Mouse (Mus musculus) kidney, adult 11 months (tissue): ENCODE measurements around the gene Asphd1.

ENCODE experiments used
- DNase-seq: peaks from one replicate; pipeline ENCODE4 v3.0.0; 2022

Gene Asphd1

DNA sequence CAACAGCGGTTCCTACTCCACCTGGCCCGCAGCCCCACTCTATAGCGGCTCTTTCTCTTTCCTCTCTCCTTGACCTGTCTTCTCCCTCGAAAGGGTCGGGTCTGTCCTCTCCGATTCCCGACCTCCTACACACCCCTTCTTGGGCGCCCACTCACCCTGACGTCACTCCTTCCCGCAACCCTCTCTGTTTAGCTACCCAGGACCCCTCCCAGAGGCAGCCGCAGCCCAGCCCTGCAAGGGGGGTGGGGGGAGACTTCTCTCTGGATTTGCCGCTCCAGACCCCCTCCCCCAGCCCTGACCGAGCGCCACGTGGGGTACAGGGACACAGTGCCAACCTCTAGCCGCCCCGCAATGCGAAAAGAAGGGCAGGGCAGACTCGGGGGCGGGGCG lies at the start of gene Asphd1:
Gene Asphd1 (minus strand): TSS at position 180 of the 390 bp plus-strand sequence.
- DNase-seq = no peak

DNA sequence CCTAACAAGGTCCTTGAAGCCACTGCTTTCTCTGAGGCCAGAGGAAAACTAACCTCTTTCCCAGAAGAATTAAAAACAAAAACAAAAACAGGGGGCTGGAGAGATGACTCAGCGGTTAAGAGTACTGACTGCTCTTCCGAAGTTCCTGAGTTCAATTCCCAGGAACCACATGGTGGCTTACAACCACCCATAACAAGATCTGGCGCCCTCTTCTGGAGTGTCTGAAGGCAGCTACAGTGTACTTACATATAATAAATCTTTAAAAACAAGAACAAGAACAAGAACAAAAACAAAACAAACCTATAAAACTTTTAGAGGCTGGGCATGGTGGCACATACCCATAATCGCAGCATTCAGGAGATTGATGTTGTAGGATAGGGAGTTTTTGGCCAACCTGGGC lies 47.1 kb upstream of the Asphd1 start:
- DNase-seq = no peak

DNA sequence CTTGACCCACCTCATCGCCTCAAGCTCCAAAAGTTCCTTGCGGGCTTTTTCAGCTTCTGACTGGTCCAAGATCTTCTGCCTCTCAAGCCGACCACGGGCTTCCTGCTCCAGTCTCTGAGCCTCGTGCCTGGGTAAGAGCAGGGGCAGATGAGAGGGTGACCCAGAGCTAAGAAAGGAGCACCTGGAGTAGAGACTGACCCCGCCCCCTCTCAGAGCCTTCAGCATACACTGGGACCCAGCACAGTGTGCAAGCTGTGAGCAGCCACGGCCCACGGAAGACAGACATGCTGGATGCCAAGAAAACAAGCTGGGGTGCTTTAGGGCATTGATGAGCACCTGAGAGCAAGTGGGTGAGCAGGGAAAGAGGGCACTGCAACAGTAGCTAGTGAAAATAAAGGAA lies 39.4 kb upstream of the Asphd1 start:
- no peak for DNase-seq

DNA sequence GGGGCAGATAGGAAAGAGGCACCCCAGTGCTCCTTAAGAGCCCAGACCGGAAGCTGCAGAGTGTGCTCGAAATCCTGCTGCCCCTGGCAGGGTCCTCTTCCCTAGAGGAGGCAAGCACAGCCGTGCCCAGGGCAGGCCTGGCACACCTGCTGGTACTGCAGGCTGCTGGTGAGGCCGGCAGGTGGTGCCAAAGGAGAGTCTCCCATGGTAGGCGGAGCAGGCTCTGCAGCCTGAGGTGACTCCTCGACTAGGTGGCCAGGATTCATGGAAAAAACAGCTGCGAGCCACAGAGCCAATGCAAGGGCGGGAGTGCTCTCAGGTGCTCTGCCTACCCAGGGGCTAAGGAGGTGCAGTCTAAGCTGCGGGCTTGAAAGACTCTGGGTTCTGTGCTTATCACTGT lies 36.9 kb upstream of the Asphd1 start:
- peak; percentile 70 for DNase-seq

DNA sequence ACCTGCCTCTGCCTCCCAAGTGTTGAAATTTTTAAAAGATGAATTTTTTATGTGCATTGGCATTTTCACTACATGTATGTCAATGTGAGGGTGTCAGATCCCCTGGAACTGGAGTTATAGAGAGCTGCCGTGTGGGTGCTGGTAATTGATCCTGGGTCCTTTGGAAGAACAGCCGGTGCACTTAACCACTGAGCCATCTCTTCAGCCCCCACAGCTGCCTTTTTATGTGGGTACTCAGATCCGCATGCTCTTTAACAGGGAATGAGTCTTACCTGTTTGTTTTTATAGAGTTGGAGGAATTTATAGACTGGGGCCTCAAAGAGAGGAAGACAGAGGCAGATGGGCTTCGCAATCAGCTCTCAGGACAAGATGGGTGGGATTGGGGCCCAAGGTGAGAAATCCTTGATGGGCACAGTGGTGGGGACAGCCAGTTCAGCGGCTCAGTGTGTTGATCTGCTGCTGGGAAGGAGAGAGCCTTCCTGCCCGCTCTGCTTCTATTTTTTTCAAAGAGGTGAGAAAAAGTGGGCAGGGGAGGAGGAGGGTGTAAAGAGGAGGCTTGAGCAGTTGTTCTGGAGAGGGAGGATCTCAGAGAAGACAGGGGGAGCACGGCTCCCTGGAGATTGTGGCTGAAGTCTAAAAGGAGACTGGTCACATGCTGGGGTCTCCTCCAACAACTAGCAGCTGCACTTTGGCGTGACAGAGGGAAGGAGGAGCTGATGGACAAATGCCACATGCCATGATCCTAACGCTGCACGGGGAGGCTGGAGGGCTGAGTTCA lies 35.5 kb upstream of the Asphd1 start:
- DNase-seq = no peak

DNA sequence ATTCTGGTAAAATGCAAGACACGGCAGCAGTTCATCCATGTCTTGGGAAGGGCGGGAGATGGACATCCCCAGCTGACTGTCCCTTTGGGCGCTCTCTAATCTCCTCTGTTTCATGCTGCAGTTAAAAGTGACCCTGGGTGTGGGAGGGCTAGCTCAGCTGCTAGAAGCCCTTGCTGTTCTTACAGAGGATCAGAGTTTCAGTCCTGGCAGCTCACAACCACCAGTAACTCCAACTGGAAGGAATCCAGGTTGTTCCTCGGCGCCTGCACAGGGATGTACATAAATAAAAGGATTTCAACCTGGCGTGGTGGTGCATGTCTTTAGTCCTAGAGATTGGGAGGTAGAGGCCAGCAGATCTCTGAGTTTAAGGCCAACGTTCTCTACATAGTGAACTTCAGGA lies 33.7 kb upstream of the Asphd1 start:
- DNase-seq = no peak

DNA sequence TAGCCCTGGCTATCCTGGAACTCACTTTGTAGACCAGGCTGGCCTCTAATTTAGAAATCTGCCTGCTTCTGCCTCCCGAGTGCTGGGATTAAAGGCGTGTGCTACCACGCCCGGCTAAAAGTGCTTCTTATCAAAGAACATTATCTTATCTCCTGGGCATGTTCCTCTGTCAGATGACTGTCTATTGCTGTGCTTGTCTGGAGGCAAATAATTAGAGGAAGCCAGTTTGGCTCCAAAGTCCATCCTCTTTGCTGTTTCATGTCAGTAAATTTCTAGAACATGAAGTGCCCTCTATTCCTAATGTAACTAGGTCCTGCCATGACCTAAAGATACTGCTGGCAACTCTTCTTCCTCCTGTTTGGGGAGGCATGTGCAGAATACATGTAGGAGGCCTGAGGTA lies 32.7 kb upstream of the Asphd1 start:
- no peak for DNase-seq

DNA sequence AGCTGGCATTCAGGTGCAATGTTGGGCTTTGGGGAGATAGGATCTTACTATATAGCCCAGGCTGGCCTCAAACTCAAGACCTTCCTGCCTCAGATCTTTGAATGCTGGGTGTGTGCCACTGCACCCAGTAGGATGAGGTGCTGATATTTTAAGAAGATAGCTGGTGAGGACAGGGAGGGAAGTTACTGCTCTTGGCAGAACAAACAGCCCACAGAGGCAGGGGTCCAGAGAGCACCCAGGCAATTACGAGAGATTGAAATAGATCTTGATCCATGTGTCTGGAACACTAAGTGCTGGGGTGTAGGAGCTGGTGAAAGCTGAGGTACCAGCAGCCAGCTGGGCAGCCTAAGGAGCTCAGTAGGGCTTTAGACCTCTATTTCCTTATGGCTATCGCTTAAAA lies 32.2 kb upstream of the Asphd1 start:
- DNase-seq = no peak

DNA sequence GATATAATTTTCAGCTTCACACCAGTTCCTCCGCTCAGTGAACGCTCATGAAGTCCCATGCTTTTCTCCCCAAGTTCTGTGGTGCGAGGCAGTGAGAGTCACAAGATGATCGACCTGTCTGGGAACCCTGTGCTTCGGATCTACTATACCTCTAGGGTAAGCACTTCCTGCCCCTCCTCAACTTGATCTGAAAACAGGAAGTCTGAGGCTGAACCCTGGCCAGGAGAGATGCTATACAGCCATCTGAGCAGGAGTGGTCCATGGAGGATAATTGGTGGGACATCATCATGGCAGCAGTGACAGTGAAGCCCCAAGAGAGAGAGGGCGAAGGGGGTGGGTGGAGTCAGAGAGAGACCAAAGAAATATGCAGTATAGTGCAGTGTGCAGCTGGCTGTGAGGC lies 29.5 kb upstream of the Asphd1 start:
- DNase-seq = no peak

DNA sequence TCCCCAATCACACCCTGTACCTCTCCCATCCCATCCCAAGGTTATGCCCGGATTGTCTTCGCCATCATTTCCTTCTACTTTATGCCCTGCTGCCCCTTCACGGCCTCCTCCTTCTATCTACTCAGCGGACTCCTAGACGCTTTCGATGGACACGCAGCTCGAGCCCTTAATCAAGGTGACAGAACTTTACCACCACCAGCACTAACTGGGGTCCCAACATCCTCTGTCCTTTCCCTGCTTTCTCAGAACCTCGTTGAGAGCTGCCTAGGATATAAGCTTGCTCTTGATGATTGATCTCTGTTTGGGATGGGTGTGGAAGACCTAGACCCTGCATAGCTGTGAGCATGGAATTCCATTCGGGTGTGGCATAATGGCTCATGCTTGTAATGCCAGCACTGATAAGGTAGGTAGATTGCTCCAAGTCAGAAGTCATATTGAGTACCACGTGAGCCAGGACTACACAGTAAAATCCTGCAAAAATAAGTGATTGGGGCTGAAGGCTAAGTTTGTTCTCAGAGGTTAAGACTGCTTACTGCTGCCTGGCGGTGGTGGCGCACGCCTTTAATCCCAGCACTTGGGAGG lies 27.6 kb upstream of the Asphd1 start:
- DNase-seq = no peak

DNA sequence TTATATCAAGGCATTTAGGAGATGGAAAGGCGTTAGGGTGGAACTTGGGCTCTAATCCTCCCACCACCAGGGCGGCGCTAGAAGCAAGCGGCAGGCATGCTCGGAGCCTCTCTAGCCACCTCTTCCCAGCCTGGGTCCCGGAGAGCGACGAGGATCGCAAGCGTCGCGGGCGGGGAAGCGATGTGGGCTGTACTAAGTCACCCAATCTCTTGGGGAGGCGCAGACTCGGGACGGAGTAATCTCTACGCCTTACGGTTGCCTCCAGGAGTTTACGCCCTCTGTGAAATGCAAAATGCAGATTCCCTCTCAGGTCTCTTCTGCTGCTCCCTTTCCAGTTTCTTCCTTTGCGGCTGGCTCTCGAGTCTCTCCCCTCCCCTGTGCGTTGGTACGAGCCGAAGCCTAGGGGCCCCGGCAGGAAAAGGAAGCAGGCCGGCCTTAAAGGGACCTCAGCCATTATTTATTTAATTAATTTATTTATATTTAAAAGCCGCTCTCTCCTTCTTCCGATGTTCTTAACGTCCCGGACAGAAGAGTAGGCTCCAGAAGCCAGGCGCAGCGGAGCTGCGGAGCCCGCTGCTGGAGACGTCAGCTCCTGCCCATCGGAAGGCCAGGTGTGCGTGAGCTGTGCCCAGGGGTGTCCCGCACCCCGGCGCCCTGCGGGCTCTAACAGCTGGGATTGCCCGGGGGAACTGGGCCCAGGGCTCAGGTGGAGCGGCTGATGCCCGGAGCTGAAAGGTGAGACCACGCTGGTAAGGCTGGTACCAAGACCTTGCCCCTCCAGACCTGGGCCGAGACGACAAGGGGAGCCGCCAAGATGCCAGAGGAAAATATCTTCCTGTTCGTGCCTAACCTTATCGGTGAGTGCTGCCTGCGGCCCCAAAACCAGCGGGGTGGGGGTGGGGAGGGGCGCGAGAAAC lies 26.8 kb upstream of the Asphd1 start, which contains the start of gene Cdiptos:
Gene Cdiptos (minus strand): TSS at position 149 of the 917 bp plus-strand sequence.
- DNase-seq = peak; percentile 92

DNA sequence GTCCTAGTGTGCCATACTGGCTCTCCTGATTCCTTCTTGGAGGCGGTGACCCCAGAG lies 26.3 kb upstream of the Asphd1 start, which contains the start of gene Cdipt:
Gene Cdipt (plus strand): TSS at position 22 of the 57 bp plus-strand sequence.
- DNase-seq = no peak

DNA sequence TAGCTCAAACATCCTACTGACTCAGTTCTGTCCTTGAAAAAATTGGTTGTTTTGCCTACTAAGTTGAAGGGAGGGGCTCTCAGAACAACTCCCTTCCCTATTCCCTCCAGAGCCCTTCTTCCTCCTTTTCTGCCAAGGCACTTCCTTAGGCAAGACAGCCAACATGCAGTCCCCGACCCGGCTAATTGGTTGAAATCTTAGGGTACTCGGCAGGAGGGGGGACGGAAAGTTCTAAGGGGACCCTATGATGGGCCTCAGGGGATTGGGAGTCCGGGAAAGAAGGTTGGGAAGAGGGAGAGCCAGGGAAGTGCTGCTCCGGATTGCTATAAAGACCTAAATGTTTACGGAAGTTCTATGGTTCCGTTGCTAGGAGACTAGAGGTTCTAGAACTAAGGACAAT lies 26.1 kb upstream of the Asphd1 start:
- DNase-seq = no peak

DNA sequence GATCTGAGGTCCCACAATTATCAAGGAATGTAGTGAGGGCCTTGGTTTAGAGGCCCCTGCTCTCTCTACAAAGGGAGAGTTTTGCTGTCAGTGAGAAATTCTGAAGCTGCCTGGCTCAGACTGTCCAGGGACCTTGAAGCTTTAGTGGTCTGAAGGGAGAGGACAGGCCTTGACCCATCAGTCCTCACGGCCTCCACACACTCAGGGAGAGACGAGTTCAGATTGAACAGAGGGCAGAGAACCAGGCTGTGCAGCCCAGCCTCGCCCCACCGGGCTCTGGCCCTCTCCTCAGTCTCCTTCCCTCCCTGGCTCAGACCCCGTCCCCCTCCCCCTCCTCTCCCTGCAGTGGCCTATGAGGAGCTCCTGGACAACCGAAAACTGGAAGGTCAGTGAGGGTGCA lies 18.0 kb upstream of the Asphd1 start:
- no peak for DNase-seq

DNA sequence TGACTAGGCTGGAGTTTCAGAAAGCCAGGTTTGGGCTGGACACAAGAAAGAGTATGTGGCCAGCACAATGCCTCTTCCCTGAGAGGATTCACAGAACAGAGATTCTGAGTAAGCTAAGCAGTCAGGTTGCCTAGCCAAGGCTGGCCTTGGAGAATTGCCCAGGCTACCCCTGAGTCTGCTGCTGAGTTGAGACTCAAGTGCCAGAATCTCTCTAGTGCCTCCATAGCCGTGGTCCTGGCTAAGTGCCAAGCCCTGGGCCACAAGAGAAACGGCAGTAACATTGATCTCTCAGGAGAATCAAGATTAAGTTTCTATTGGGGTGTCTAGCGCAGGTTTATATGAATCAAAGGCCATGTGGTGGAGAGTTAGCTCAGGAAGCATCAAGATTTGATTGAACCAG lies 16.2 kb upstream of the Asphd1 start:
- no peak for DNase-seq

DNA sequence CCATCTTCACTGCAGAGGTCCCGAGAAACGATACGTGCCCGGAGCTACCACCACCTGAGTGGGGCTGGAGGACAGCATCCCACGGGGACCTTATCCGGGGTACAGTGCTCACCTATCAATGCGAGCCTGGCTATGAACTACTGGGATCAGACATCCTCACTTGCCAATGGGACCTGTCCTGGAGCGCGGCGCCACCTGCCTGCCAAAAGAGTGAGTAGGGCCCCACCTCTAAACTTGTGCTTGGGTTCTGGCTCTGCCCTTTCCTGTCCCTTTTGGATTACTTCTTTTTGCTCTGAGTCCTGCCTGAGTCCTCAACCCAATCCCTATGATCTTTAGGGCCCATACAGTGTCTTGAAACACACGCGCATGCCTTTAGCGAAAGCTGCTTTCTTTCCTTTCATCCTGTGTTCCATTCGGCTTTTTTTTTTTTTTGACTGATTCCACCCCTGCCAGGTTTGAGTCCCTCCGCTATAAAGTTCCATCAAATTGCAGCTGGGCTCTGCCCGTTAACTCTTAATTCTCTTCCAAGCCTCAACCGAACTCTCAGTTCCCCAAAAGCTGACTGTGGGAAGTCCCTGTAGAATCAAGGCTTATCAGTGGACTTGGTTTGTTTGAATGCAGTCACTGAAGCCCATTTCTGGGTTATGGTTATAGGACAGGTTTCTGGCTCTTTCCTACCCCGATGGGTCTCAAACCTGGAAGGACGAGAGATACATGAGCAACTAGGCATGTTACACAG lies 14.3 kb upstream of the Asphd1 start:
- peak; percentile 38 for DNase-seq

DNA sequence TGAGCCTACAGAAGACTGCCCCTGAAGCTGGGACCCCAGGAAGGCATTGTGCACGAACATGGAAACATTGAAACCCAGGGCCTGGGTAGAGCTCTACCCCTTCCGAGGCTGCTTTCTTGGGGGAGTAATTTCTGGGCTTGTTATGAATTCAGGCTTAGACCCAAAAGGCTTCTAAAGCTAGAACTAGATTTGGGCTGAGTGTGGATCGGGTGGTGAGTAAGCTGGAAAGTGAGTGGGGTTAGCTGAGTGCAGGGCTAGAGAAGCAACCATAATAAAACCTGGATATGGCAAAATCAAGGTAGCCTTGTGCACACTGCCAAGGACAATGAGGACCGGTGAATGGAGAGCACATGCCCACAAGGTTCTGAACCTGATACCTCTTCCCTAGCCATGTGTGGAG lies 12.6 kb upstream of the Asphd1 start:
- no peak for DNase-seq

DNA sequence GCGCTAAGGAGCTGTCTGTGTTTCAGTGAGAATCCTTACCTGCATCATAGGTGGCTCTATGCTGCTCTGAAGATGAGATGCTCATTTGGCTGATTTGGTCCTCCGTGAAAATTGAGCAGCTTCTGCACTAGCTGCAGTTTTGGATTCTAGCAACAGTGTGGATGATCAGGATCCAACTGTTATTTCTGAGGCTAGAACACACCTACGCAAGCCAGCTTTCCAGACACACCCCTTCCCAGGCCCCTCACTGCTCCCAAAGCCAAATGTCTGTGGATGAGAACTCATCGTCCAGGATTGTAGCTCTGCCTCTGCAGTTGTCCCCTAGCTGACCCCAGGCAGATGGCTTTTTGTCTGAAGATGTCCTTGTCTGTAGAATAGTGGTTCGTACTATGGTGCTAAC lies 11.7 kb upstream of the Asphd1 start:
- no peak for DNase-seq

DNA sequence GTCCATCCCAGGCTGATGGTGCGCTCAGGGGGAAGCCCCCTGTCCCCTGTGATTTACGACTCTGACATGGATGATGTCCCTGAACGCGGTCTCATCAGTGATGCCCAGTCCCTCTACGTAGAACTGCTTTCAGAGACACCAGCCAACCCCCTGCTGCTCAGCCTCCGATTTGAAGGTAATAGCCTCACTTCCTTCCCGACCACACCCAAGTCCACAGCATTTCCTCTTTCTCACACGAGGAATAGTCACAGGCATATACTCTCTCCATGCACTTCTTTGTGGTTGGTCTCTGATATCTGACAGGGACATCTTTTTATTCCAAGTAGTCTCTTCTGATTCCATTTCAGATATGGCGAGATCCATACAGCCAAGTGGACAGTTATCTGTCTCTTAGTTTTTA lies 10.4 kb upstream of the Asphd1 start:
- no peak for DNase-seq

DNA sequence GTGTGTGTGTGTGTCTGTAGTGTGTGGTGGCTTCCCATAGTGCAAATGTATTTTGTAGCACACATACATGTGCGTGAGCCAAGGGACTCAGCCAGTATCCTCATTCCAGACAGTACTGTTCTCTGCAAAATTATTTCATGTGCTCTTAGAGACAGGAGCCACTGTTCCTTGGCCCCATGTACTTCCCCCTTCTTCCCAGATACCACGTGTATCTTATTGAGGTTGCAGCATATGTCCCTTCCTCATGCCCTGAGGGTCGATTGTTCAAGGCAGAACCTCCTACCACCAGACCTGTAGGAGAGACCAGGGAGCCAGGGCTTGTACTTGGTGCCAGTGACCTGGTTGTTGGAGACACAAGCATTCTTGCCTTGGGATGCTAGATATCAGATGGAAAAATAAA lies 5.7 kb upstream of the Asphd1 start:
- DNase-seq = no peak

DNA sequence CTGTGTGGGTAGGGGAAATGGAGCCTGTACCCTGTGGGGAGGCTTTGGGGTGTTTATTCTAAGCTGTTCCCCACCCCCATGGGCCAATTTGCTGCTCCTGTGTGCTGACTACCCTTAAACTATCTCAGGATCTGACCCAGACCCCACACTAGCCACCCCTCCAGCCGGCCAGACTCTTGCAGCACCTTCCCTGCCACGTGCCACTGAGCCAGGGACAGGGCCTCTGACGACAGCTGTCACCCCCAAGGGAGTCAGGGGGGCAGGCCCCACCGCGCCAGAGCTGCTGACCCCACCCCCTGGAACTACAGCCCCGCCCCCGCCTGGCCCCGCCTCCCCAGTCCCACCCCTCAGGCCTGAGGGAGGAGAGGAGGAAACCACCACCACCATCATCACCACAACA lies 3.3 kb upstream of the Asphd1 start:
- no peak for DNase-seq

DNA sequence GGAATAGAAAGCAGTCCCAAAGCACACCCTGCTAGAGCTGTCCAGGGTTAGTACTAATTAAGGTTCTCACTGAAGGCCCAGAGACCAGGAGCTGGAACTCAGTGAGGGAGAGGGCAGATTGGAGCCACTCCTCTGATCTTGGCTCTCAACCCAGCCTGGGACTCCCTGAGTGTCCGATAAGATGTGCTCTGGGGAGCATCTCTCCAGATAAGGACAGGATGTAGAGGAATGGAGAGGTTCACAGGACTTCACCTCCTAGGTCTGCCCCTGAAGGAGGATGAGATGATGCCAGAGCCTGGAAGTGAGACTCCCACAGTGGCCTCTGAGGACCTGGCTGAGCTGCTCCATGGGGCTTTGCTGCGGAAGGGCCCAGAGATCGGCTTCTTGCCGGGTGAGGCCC lies 2.4 kb upstream of the Asphd1 start:
- DNase-seq = no peak
